Mouse (Mus musculus) stomach, embryonic 14.5 days (tissue): ENCODE measurements around the gene Cry2. TPM values are rescaled to one million over a fixed set of nuclear protein-coding genes. Genes with fewer than 3 reads are reported as not detected.
A peak's percentile ranks its signal among the peaks of the same experiment; 100 is the strongest.

ENCODE experiments used
- ATAC-seq: fragments of 200-750 bp; cut with Nextera tagmentation; 2 replicates; pipeline ENCODE4 v1.8.0; 2017; ENCODE audit warnings: low read depth, moderate TSS enrichment; ENCODE audit not compliant: insufficient number of reproducible peaks, insufficient read depth, low FRiP score
- H3K27ac ChIP-seq: fragments of 300-500 bp; sonication (generic); 2 replicates; pipeline ENCODE4 v1.5.1; 2014; ENCODE audit warnings: mild to moderate bottlenecking, low read length, moderate library complexity, mixed read lengths
- H3K27me3 ChIP-seq: fragments of 300-500 bp; sonication (generic); 2 replicates; pipeline ENCODE4 v1.6.1; 2014; ENCODE audit warnings: low read length, control low read depth, mixed read lengths; ENCODE audit not compliant: control insufficient read depth, insufficient read depth
- H3K36me3 ChIP-seq: fragments of 300-500 bp; sonication (generic); 2 replicates; pipeline ENCODE4 v1.6.1; 2014; ENCODE audit warnings: mild to moderate bottlenecking, control low read depth, low read length, moderate library complexity, mixed read lengths; ENCODE audit not compliant: control insufficient read depth, insufficient read depth
- H3K4me1 ChIP-seq: fragments of 300-500 bp; sonication (generic); 2 replicates; pipeline ENCODE4 v1.6.1; 2014; ENCODE audit warnings: low read length, control low read depth, mixed read lengths; ENCODE audit not compliant: control insufficient read depth, insufficient read depth
- H3K4me2 ChIP-seq: fragments of 300-500 bp; sonication (generic); replicated peaks from 2 replicates; pipeline ENCODE4 v1.6.1; 2014; ENCODE audit warnings: low read depth, low read length, control low read depth
- H3K4me3 ChIP-seq: fragments of 300-500 bp; sonication (generic); 2 replicates; pipeline ENCODE4 v1.5.1; 2014; ENCODE audit warnings: low read depth, low read length, control low read depth
- H3K9ac ChIP-seq: fragments of 300-500 bp; sonication (generic); replicated peaks from 2 replicates; pipeline ENCODE4 v1.6.1; 2014; ENCODE audit warnings: low read depth, mild to moderate bottlenecking, control low read depth, low read length, moderate library complexity, mixed read lengths
- H3K9me3 ChIP-seq: fragments of 300-500 bp; sonication (generic); 2 replicates; pipeline ENCODE4 v1.6.1; 2016; ENCODE audit warnings: low read depth, low read length, control low read depth; ENCODE audit not compliant: control insufficient read depth
- WGBS: fragments of 180-500 bp; shearing (Covaris S2); extraction: QIAGEN DNeasy Blood & Tissue Kit; methylation state at CpG from one replicate; pipeline ENCODE4 v1.1.7; 2014; 5-methylcytosine and 5-hydroxymethylcytosine counted together
- polyA plus RNA-seq: library from polyadenylated mRNA; unstranded; fragments of >200 nt; fragmentation: Nextera tagmentation; extraction: Ambion mirVana; gene quantifications from 2 replicates; pipeline ENCODE4 v1.2.1, GENCODE M21; 2014

Cry2 gene
- polyA plus RNA-seq, 1 experiment from 2014 or later: 25.7 TPM

DNA sequence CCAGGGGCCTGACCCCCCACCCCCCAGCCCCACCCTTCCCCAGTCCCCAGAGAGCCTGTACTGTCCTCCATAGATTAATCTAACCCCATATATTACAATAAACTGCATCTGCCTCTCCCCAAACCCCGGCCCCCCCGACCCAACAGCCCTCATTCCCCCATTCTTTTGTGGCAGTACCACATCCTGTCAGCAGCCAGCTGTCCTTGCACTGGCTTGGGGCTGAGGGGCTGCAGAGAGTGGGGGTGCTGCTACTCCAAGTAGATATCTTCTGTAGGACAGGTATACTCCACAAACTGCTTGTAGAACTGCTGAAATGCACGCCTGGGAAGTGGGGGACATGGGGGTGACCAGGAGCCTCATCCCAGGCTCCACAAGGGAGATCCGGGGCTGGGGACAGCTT is 49.7 kb downstream of the Cry2 start:
- H3K36me3 ChIP-seq: peaks cover 49% of the 10 kb centered on the region
- H3K4me1 ChIP-seq: peaks cover 10% of the 10 kb centered on the region
- H3K4me2 ChIP-seq: no peak overlapping the region
- no peak overlapping the region for H3K9ac ChIP-seq
- no peaks in the 10 kb centered on the region for H3K9me3 ChIP-seq
- 74% methylated on average over 4 of the region's 4 CpGs for WGBS
- no peaks in the 10 kb centered on the region for H3K27me3 ChIP-seq
- H3K27ac ChIP-seq: no peak overlapping the region
- no peak overlapping the region for H3K4me3 ChIP-seq
- no peak for ATAC-seq

DNA sequence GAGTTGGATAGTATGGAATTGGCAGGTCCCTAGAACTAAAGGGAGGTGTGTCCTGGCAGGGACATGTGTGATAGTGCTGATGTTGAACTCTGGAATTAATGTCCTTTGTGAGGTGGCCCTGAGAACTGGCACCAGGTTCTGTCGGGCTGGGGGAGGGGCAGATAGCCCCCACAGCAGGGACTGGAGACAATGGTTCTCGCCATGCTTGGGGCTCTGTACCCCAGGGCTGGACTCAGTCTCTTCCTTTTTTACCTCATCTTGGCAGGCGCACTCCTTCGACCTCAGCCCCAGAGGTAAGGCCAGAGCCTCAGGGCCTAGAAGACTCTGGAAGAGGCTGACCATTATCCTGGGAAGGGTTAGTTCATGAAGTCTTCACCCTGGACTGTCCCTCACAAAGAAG is 51.1 kb downstream of the Cry2 start:
- no peak overlapping the region for H3K9ac ChIP-seq
- 73% methylated on average over 4 of the region's 4 CpGs for WGBS
- H3K36me3 ChIP-seq: peaks cover 53% of the 10 kb centered on the region
- no peak overlapping the region for H3K4me3 ChIP-seq
- no peak for ATAC-seq
- no peak overlapping the region for H3K27ac ChIP-seq
- H3K9me3 ChIP-seq: no peaks in the 10 kb centered on the region
- H3K4me2 ChIP-seq: no peak overlapping the region
- H3K4me1 ChIP-seq: peaks cover 2% of the 10 kb centered on the region; the same call in 1 of the 2 replicates
- no peaks in the 10 kb centered on the region for H3K27me3 ChIP-seq

GRCm38 (mm10) chr2:92381901-92382588 is 51.8 kb downstream of the Cry2 start, which contains the start of gene 1700029I15Rik:
TSS of gene 1700029I15Rik (plus strand) at chr2:92382538.
- H3K27ac ChIP-seq: no peak within 1 kb of the TSS
- no peaks in the 10 kb centered on the region for H3K4me1 ChIP-seq
- peaks cover 53% of the 10 kb centered on the region for H3K36me3 ChIP-seq
- H3K9me3 ChIP-seq: no peaks in the 10 kb centered on the region
- WGBS: 83% methylated on average over 5 of the region's 5 CpGs
- H3K9ac ChIP-seq: no peak within 1 kb of the TSS
- no peak for ATAC-seq
- no peak within 1 kb of the TSS for H3K4me3 ChIP-seq
- no peak within 1 kb of the TSS for H3K4me2 ChIP-seq
- H3K27me3 ChIP-seq: no peaks in the 10 kb centered on the region

GRCm38 (mm10) chr2:92381161-92381560 is 52.7 kb downstream of the Cry2 start:
- ATAC-seq: no peak
- no peaks in the 10 kb centered on the region for H3K27me3 ChIP-seq
- no peak overlapping the region for H3K27ac ChIP-seq
- no peak overlapping the region for H3K9ac ChIP-seq
- no peak overlapping the region for H3K4me3 ChIP-seq
- 58% methylated on average over 5 of the region's 5 CpGs for WGBS
- no peak overlapping the region for H3K4me2 ChIP-seq
- peaks cover 46% of the 10 kb centered on the region for H3K36me3 ChIP-seq
- peaks cover 3% of the 10 kb centered on the region; the same call in 1 of the 2 replicates for H3K4me1 ChIP-seq
- H3K9me3 ChIP-seq: no peaks in the 10 kb centered on the region

DNA sequence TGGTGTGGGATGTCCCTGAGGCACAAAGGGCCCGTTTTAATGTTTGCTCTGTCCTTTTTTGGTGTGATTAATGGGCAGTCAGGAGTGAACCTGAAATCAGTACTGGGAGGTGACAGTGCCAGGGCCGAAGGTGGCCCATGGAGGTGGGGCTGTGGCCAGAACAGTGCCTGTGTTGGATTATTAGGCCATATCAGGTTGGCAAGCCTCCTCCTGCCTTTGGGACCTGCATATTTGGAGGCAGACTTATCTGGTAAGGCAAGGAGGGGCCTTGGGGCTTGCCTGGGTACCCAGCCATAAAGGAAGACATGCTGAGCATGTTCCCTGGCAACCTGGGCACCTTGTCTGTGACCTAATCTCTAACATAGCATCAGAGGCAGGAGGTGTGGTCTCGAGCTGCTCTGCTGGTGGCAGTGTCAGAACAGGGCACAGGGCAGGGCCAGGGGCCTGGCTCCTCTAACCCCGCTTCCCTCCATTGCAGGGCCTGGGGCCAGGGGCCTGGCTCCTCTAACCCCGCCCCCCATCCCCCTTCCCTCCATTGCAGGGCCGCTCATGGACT is 53.3 kb downstream of the Cry2 start:
- 62% methylated on average over 6 of the region's 6 CpGs for WGBS
- Histone ChIP-seq H3K4me1 (peaks cover 8% of the 10 kb centered on the region; the same call in 1 of the 2 replicates), H3K4me2 (no peak overlapping the region), H3K9ac (no peak overlapping the region), H3K9me3 (no peaks in the 10 kb centered on the region), H3K36me3 (peaks cover 43% of the 10 kb centered on the region), H3K27me3 (no peaks in the 10 kb centered on the region), H3K27ac (no peak overlapping the region), H3K4me3 (no peak overlapping the region)
- ATAC-seq: no peak

GRCm38 (mm10) chr2:92379783-92380494 is 53.9 kb downstream of the Cry2 start:
- no peaks in the 10 kb centered on the region for H3K9me3 ChIP-seq

DNA sequence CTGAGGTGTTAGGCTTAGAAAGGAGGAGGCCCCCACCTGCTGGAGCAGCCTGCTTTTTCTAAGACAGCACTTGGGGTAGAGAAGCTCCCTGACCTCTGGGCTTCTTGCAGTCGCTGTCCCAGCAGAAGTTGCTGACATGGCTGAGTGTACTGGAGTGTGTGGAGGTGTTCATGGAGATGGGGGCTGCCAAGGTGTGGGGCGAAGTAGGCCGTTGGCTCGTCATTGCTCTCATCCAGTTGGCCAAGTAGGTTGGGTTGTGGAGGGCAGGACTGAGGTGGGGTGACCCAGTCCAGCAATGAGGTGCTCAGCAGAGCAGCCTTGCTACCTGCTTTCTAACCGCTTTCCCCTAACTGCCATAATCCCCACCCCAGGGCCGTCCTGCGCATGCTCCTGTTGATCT is 56.5 kb downstream of the Cry2 start:
- Histone ChIP-seq H3K27me3 (no peaks in the 10 kb centered on the region), H3K27ac (no peak overlapping the region), H3K36me3 (peaks cover 23% of the 10 kb centered on the region; the same call in 1 of the 2 replicates), H3K4me3 (no peak overlapping the region), H3K9me3 (no peaks in the 10 kb centered on the region), H3K9ac (no peak overlapping the region), H3K4me2 (no peak overlapping the region), H3K4me1 (peaks cover 16% of the 10 kb centered on the region; the same call in 1 of the 2 replicates)
- WGBS: 96% methylated on average over 7 of the region's 7 CpGs
- no peak for ATAC-seq

More at GRCm38 (mm10) chr2:92379783-92380494, 53.9 kb downstream of the Cry2 start:
- Histone ChIP-seq H3K4me3 (no peak overlapping the region), H3K27me3 (no peaks in the 10 kb centered on the region), H3K36me3 (peaks cover 40% of the 10 kb centered on the region), H3K4me1 (peaks cover 8% of the 10 kb centered on the region; the same call in 1 of the 2 replicates), H3K27ac (no peak overlapping the region), H3K9ac (no peak overlapping the region), H3K4me2 (no peak overlapping the region)
- WGBS: 78% methylated on average over 17 of the region's 17 CpGs
- no peak for ATAC-seq

GRCm38 (mm10) chr2:92376300-92376699 is 57.5 kb downstream of the Cry2 start:
- H3K9me3 ChIP-seq: no peaks in the 10 kb centered on the region
- H3K36me3 ChIP-seq: peaks cover 18% of the 10 kb centered on the region; the same call in 1 of the 2 replicates
- peak overlapping the region; percentile 45; the same call in 1 of the 2 replicates for H3K9ac ChIP-seq
- peak overlapping the region; percentile 75 for H3K4me3 ChIP-seq
- H3K27ac ChIP-seq: no peak overlapping the region
- H3K4me2 ChIP-seq: peak overlapping the region; percentile 84
- 76% methylated on average over 6 of the region's 6 CpGs for WGBS
- peaks cover 25% of the 10 kb centered on the region; the same call in 1 of the 2 replicates for H3K4me1 ChIP-seq
- no peaks in the 10 kb centered on the region for H3K27me3 ChIP-seq
- no peak for ATAC-seq
